Mouse (Mus musculus): ENCODE results near the gene Syn3.

Syn3 gene

DNA sequence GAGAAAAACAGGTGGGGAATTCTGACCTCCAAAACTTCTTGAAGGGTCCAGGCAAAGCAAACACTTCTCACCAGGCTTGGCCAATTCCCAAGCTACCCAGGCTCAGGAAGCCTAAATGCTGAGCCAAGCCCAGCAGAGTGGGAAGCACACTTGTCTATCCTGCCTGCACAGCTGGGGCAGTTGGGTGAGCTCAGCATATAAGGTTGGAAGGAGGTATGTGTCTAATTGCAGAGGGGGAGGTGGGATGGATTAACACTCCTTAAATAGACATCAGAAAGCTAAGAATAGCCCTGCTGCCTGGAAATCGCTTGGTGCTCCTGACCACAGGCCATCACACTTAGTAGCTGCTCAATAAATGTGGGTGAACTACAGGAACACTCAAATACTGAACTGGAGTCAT lies 185.2 kb downstream of the Syn3 start:
- no peak for DNase-seq (ENCODE audit: low spot score in 2 of 2)

DNA sequence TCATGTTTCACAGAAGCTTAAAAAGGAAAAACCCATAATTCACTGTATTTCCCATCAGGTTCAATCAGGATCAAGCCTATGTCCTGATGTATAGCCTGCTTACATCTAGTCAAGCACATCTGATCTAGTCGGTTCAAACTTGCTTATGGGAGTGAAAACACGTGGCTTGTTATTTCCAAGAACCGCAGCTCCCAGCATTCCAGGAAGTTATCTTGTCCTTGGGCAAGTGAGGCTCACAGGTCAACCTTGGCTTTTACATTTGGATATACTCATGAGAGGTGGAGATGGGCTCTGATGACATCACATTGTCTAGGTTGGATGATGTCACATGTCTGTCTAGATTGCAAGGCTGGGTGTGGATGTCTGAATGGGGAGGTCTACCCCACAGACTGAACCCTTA lies 185.7 kb downstream of the Syn3 start:
- DNase-seq (ENCODE audit: low spot score in 2 of 2) = no peak

DNA sequence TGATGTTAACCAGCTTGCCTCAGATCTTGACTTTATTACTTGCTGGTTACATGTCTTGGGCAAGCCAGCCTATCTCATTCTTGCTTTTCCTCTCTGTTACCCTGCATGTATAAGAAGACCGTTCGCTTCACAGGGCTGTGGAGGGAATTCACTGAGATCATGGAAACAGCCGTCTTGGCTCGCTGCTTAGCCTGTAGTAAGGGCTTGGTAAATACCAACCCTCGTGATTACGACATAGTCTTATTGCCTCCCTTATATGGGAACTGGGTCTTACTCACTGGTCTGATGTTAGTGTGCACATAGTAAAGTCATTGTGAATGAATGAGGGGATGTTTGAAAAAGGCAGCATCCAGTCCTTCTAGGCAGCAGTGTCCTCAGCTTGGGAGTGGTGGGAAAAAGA lies 188.2 kb downstream of the Syn3 start:
- DNase-seq (ENCODE audit: low spot score in 2 of 2) = no peak

DNA sequence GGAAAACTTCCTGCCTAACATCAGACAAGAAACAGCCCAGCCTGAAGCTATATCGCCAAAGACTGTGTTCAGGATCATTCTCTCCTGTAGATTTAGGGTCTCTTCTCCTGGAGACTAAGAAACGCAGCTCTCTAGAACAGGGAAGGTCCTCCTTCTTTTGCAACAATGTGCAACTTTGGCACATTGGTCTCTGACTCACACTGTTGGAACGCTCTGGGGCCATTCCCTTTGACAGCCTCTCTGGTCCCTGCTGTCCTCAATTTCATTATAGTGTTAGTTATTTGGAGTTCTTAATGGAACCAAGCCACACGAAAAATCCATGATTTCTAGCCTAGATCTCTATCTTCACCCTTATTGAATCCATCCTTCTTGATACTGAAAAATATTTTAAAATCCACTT lies 191.5 kb downstream of the Syn3 start:
- DNase-seq (ENCODE audit: low spot score in 2 of 2) = no peak

DNA sequence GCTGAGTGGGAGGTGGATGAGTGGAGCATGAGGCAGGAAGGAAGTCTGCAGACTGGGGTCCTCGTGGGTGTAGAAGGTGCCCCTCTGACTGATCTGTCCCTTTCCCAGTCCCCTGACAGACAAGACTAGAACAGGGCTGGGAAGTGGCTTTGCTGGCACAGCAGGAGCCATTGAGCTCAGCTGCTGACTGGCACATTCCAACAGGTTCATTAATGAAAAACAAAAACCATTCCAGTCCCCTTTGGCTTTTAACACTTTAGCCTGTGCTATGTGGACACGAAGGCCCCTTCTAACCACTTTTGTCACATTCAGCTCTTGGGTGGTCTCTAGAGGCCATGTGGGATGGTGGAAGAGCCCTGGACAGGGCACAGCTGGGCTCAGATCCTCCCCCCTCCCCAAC lies 194.1 kb downstream of the Syn3 start:
- DNase-seq (ENCODE audit: low spot score in 2 of 2) = no peak

DNA sequence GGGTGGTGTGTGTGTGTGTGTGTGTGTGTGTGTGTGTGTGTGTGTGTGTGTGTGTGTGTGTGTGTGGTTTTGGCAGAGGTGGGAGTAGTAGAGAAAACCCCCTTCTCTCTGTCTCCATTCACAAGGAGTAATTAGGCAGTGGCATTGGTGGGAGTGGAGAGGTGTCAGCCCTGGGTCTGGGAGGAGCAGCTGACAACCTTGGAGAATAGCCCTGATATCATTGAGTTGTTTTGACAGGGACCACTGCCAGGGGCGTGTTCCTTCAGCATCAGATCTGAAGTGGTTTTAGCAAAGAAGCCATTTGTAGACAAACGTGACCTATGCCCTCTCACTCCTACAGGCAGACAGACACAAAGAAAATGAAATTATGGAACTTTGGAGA lies 195.2 kb downstream of the Syn3 start:
- no peak for DNase-seq (ENCODE audit: low spot score in 2 of 2)

DNA sequence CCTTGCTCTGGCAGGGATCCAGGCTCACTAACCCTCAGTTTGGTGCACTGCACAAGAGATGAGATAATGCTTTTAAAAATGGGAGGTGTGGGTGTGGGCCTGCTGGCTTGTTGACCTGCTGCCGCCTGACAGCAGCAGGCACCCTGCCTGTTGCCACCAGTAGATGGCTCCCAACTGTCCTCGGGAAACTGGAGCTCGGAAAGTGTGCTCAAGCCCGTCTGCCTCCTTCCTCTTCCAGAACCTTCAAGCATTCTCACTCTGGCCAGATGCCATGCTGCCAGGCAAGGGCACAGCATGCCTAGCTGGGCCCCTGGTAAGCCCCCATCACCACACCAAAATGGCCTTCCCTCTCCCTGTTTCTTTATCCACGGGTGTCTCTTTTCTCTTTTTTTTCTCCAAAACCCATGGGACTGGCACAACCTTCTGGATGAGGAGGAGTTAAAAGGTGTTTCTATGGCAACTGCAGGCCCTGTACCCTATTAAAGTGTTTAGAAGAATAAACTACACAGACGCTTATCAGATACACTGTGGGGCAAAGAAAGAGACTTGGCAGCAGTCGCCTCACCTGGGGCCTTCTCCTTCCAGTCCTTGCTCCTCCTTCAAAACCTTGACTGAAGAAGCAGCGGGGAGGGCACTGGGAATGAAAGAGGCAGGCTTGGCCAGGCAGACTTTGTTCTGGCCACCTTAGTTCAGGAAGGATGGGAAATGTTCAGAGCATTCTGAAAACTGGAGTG lies 195.8 kb downstream of the Syn3 start:
- peak; percentile 54 to 71 for DNase-seq (ENCODE audit: low spot score in 2 of 2)

DNA sequence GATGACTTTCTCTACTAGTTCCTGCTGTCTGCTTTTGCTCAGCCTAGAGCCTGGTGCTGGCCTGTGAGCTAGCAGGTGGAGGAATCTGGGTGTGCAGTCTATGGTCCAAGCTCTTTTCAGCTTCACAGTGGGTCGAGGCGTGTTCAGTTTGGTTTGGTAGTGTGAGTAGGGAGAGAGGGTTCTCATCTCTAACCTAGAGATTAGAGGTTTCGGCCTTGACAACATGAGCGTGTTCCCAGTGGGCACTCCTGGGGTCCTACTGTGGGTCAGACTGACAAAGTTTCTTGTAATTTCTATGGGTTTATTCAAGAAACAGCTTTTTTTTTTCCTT lies 196.4 kb downstream of the Syn3 start:
- no peak for DNase-seq (ENCODE audit: low spot score in 2 of 2)

DNA sequence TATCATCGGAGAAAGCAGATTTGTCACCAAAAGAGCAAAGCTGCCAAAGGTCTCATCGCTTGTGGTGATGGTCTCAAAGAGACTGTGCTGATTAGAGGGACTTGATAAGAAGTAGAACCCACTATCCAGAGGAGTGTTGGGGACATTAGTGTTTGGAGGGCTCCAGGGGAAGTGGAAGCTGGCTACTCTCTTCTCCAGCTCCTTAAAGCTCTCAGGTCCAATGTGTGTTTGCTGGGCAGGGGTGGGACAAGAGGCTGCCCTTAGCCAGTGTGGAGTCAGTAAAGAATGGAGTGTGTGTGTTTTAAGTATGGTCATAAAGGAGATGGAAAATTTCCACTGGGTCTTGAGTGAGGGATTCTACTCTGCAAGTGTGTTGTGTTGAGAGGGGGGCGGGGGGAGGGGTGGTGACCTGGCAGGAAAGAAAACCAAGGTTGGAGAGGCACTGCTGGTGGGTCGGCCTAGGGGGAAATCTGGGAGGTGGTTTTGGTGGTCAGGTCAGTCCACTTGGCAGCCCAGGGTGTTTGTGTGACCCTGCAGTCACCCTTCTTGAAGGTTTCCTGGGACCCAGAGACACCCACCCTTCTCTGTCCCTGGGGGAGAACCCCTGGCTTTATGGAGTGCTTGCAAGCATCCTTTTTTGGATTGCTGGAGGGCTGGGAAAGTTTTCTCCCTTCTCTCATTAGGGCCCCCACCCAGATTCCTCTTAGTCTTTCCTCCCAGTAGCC lies 196.9 kb downstream of the Syn3 start:
- no peak for DNase-seq (ENCODE audit: low spot score in 2 of 2)

DNA sequence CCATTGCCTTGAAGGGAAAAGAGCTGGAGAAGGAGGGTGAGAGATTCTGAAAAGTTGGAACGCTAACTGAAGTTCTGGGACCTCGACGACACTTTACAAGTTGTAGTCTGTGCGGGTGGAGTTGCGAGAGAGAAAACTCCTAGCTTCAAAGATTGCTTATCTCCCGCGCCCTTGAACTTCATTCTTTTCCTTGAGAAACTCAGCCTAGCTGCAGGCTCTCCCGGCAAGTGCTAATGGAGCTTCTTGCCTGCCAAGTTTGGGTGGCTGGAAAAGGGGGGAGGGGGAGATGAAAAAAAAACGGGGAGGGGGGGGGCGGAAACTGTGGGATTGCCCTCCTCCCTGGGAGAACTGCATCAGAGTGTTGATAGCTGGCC lies 197.6 kb downstream of the Syn3 start:
- DNase-seq (ENCODE audit: low spot score in 2 of 2) = no peak

DNA sequence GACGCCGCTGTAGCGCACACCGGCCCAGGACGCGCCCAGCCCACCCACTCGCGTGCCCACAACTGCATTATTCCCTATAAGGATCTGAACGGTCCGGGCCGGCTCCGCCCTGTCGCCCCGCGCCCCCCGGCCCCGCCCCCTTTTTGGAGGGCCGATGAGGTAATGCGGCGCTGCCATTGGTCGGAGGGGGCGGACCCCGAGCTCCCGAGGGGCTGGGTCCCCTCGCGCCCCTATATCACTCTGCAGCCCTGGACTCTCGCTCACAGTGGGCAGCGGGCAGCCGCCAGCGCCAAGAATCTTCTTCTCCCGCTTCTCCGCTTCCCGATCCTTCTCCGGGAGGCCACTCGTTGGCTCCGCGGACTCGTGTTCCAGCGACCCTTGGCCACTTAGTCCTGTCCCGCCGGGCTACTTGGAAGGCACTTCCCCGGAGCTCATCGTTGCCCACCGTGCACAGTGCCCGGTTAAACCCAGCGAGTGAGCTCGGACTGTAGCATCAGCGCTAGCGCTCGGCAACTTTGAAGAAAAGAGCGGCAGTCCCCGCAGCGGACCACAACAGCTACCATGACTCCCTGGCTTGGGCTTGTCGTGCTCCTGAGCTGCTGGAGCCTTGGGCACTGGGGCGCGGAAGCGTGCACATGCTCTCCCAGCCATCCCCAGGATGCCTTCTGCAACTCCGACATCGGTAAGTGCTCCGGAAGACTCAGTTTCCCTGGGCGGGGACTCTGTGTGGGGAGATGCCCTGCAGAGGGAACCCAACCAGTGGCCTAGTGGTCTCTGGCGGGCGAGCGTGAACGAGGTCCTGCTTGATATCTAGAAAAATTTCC lies 198.2 kb downstream of the Syn3 start, which contains the start of gene Timp3:
Gene Timp3 (plus strand): TSS at position 80 of the 824 bp plus-strand sequence.
- peak; percentile 39 to 78 for DNase-seq (ENCODE audit: low spot score in 2 of 2)

DNA sequence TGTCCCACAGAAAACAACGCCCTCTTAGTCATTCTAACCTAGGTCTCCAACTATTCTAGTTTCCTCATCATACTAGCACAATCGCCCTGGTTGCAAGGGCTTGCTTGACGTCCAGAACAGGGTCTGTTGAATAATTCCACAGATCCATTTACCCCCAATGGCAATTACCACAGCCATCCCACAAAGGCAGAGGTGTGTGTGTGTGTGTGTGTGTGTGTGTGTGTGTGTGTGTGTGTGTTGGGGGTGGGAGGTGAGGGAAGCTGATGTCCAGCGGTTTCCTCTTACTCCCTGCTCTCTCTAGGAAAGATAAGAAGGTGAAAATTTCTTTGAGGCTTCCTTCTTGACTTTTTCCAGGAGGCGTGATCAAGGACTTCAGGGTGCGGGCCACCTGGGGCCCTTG lies 198.9 kb downstream of the Syn3 start:
- no peak for DNase-seq (ENCODE audit: low spot score in 2 of 2)

DNA sequence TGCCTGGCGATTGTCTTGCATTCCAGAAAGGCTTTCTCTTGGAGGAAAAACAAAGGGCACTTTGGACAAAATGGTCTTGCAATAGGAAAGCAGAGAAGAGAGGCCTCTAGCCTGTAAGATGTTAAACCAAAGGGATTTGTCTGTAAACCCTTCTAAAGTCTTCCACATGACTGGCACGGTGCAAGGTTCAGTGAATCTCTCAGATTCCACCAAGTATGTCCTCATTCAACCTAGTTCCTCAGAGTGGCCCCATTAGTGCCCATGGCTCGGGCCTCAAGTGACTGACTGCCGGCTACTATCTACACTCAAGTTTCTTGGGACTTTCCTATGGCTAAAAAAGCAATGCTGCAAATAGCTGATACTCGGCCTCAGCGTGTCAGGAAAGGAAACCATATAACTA lies 200.4 kb downstream of the Syn3 start:
- DNase-seq (ENCODE audit: low spot score in 2 of 2) = no peak

DNA sequence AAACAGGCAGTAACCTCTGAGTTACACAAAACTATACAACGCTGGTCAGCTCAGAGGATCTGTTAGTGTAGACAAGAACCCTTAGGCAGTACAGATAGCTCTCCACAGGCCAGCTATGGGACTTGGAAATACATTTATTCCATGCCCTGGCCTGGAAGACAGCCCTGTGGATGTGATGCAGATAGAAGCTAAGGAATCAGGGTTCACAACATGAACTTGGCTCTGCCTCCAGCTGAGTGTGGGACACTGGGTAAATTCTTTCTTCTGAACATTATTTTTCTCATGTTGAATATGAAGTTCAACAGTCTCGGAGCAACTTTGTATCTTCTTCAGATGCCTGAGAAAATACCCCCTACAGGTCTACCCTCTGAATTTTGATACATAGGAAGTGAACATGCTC lies 201.4 kb downstream of the Syn3 start:
- DNase-seq (ENCODE audit: low spot score in 2 of 2) = no peak

DNA sequence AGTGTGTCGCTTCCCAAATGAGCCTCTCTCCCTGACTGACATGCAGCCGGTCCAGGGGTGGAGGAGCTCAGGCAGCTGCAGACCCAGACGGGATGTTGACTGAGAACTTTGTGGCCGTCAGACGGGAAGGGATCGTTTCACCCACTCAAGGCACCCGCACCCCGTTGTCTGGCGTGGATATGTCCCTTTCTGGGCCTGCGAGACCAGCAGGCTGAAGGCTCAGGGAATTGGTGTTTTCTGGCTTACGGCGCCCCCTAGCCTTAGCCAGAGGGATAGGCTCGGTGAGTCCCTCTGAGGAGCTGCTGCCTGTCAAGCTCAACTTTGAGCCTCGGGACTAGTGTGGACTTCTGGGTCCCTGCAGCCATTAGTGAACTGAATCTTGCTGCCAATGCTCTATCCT lies 202.6 kb downstream of the Syn3 start:
- DNase-seq (ENCODE audit: low spot score in 2 of 2) = peak; percentile 42 to 73

DNA sequence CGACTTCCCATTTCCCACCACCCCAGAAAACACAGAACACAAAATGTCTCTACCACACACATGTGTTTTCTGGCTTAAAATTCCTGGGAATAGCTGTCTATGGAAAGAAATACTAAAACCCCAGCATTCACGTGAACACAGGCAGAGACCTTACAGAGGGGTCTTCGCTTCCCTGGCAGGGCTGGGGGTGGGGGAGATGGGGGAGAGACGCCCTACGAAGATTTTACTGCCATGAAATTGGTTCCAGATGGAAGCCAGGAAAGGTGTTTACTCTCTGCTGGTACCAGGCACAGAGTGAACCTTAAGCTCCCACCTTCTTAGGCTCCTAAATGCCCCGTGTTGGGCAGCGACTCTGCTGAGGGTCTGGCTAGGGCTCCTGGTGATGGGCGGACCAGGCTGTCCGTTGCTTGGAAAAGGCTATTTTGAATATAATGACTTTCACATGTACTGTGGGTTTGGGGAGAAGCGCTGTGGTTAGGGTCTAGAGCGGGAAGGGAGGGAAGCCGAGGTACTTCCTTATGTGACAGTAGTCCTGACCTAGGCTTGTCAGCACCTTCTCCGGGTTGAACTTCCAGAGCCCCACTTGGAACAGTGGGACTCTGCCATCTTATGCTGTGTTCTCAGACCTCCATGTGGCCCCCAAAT lies 203.1 kb downstream of the Syn3 start:
- no peak for DNase-seq (ENCODE audit: low spot score in 2 of 2)

DNA sequence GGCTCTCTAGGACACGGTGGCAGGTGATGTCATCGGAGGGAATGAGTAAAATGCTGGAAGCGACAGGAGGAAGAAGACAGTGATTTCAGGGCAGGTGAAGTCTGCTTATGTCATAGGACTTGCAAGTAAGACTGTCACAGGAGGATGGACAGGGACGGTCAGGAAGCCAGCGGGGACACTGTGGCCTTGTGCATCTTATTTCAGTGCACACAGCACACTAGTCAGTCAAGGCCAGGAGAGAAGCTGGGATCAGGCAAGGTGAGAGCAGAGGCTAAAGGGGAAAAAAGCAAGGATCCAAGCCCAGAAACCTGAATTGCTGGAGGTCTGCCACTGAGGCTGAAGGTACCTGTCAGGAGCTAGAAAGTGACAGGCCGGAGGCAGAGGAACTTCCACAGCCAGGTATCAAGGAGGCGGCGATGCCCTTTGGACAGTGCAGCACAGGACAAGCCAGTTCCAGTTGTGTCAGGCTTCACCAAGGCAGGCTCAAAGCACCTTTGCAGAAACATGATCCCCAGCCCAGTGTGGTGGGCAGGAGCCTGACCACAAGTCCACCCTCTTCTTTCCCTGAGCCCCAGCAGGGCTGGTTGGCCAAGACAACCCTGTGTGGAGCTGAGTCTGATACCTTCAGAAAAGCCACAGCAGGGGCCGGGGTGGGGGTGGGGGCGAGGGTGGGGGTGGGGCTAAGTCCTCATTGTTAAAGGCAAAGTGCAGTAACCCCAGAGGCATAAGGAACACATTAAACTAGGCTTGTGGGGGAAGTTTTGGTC lies 203.9 kb downstream of the Syn3 start:
- no peak for DNase-seq (ENCODE audit: low spot score in 2 of 2)

DNA sequence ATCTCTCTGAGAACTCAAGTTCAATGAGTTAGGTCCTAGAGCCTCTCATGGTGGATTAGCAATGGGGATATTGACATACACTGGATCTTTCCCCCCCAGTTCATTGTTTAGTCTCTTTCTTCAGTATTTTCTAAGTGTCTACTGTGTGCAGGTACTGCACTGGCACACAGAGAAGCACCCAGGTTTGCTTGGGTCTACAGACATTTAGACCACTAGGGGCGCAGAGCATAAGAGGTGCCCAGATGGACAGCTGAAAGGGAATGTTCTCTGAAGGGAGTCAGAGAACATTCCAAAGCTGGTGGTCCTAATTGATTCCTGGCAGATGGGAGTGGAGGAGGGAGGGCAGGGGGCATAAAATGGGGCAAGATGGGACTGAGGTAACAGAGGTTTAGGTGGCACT lies 204.8 kb downstream of the Syn3 start:
- no peak for DNase-seq (ENCODE audit: low spot score in 2 of 2)

DNA sequence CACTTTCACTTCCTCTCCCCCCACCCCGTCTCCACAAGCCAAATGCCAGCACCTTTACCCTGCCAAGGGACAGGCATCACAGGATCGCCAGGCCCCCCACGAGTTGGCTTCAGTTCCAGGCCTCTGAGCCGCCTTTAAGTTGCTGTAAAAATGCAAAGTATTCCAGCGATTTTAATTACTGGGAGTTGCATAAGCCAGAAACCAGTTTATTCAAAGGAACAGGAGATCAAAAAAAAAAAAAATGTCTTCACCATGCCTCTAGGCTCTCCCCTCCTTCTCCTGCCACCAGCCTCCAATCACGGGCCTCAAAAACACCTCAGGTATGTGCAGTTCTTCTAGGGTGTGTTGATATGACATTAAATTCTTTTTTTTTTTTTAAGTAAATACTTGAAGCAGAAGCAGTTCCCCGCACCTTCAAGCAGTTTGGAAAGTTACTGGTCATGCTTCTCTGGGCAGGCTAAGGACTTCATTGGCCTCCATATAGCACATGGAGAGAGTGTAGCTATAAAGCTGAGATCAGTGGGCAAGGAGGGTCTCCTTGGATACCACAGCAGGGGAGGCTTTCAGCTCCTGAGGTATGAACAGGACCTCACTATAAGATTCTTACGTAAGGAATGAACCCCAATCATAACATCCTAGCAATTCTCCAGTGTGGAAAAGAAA lies 208.5 kb downstream of the Syn3 start:
- DNase-seq (ENCODE audit: low spot score in 2 of 2) = no peak

DNA sequence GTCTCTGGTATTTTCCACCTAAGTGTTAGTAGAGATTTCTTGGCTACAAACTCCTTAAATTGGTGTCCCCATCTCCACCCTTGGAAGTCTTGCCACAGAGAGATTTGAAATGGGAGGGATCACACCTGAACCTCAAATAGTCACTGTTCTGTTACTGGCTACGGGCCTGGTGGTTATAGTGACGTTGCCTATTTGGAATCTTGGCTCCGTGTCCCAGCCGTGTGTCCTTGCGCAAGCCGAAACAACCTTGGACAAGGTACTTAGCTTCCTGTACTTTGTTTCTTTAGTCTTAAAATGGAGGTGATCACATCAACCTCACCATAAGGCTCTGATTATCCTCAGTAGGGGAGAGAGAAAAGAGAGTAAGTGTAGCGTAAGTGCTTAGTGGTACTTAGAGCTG lies 212.2 kb downstream of the Syn3 start:
- no peak for DNase-seq (ENCODE audit: low spot score in 2 of 2)

DNA sequence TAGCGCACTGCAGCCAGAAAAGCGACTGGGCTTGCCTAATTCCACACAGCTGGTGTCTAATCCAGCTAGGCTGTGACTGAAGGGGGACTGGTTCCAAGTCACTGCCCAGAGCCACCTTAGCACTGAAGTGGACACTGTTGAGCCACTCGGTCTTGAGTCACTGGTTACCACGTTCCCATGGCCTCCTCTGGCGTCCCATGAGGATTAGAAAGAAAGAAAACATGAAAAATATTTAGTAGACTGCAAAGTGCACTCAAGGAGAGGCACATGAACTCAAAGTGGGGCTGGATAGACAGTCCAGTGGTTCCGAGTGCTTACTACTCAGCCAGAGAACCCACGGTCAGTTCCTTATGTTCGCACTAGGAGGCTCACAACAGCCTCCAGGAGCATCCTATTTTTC lies 217.5 kb downstream of the Syn3 start:
- no peak for DNase-seq (ENCODE audit: low spot score in 2 of 2)
